In genomic region chr1:182519341-182519740, GRCm38 (mm10) we compare ENCODE assay signal across 12 mouse cellular contexts. TPM values are rescaled to one million over a fixed set of nuclear protein-coding genes. Genes with fewer than 3 reads are reported as not detected.
DNase-seq lines count a peak whose midpoint lies in the region; ATAC-seq and TF ChIP-seq lines count a peak whose summit lies in the region.
"Had no signal": no experiment of that assay in that cellular context is flagged by ENCODE, and none has a peak within 500 bp of the region (broad histone marks: within the 10 kb centered on the region; RNA-seq: fewer than 3 reads in every experiment).

No protein-coding gene starts in this region.

- H3K36me3 ChIP-seq in lung, embryonic 14.5 days (ENCODE audit: insufficient read depth): peaks cover 8% of the 10 kb centered on the region; the same call in 1 of the 2 replicates
- H3K36me3 ChIP-seq in embryonic facial prominence, embryonic 10.5 days (replicated peaks): peaks cover 12% of the 10 kb centered on the region
- no peaks in the 10 kb centered on the region for H3K36me3 ChIP-seq in heart, embryonic 15.5 days
- no peaks in the 10 kb centered on the region for H3K36me3 ChIP-seq in macrophage (ENCODE audit: inconsistent target)
- no peaks in the 10 kb centered on the region for H3K36me3 ChIP-seq in hindbrain, postnatal 0 days (ENCODE audit: insufficient read depth, low read length)

- H3K9me3 ChIP-seq in lung, embryonic 14.5 days (ENCODE audit: low read depth, low read length): no peaks in the 10 kb centered on the region
- H3K9me3 ChIP-seq in embryonic facial prominence, embryonic 10.5 days: no peaks in the 10 kb centered on the region
- no peaks in the 10 kb centered on the region for H3K9me3 ChIP-seq in heart, embryonic 15.5 days (replicated peaks)
- no peaks in the 10 kb centered on the region for H3K9me3 ChIP-seq in hindbrain, postnatal 0 days (ENCODE audit: low read length)

- no peak overlapping the region; the same call in 1 of the 2 replicates for H3K4me2 ChIP-seq in lung, embryonic 14.5 days
- peak overlapping the region; percentile 46 for H3K4me2 ChIP-seq in heart, embryonic 15.5 days
- H3K4me2 ChIP-seq in hindbrain, postnatal 0 days (ENCODE audit: low read depth, low read length): no peak overlapping the region

- peaks cover 18% of the 10 kb centered on the region for H3K4me1 ChIP-seq in lung, embryonic 14.5 days (ENCODE audit: insufficient read depth)
- H3K4me1 ChIP-seq in embryonic facial prominence, embryonic 10.5 days: peaks cover 55% of the 10 kb centered on the region
- H3K4me1 ChIP-seq in heart, embryonic 15.5 days (replicated peaks): peaks cover 49% of the 10 kb centered on the region
- peaks cover 12% of the 10 kb centered on the region for H3K4me1 ChIP-seq in hindbrain, postnatal 0 days (ENCODE audit: insufficient read depth, low read length)

- H3K9ac ChIP-seq in lung, embryonic 14.5 days: no peak overlapping the region
- no peak overlapping the region for H3K9ac ChIP-seq in heart, embryonic 15.5 days
- no peak overlapping the region for H3K9ac ChIP-seq in hindbrain, postnatal 0 days (replicated peaks; ENCODE audit: low read length)

- peak overlapping the region; percentile 78; the same call in 1 of the 2 replicates for H3K27ac ChIP-seq in lung, embryonic 14.5 days (ENCODE audit: low read depth)
- H3K27ac ChIP-seq in embryonic facial prominence, embryonic 10.5 days (replicated peaks): peak overlapping the region; percentile 79; the same call in 1 of the 2 replicates
- H3K27ac ChIP-seq in heart, embryonic 15.5 days: peak overlapping the region; percentile 83
- H3K27ac ChIP-seq in macrophage: peak overlapping the region; percentile 48
- no peak overlapping the region for H3K27ac ChIP-seq in hindbrain, postnatal 0 days

- 66% methylated on average over 5 of the region's 5 CpGs for WGBS in lung, embryonic 14.5 days
- WGBS in embryonic facial prominence, embryonic 10.5 days: 74% methylated on average over 5 of the region's 5 CpGs
- 49% methylated on average over 5 of the region's 5 CpGs for WGBS in heart, embryonic 15.5 days
- WGBS in macrophage (ENCODE audit: missing documents): 85% methylated on average over 5 of the region's 5 CpGs
- WGBS in hindbrain, postnatal 0 days: 67% methylated on average over 5 of the region's 5 CpGs

- H3K27me3 ChIP-seq in lung, embryonic 14.5 days (ENCODE audit: insufficient read depth, low read length): no peaks in the 10 kb centered on the region
- peaks cover 19% of the 10 kb centered on the region for H3K27me3 ChIP-seq in embryonic facial prominence, embryonic 10.5 days (replicated peaks; ENCODE audit: low read depth, poor library complexity, severe bottlenecking)
- H3K27me3 ChIP-seq in heart, embryonic 15.5 days: no peaks in the 10 kb centered on the region
- no peaks in the 10 kb centered on the region; the same call in 1 of the 2 replicates for H3K27me3 ChIP-seq in hindbrain, postnatal 0 days (ENCODE audit: insufficient read depth, low read length)

- H3K4me3 ChIP-seq in lung, embryonic 14.5 days (ENCODE audit: low read depth, low read length): no peak overlapping the region
- no peak overlapping the region for H3K4me3 ChIP-seq in embryonic facial prominence, embryonic 10.5 days
- H3K4me3 ChIP-seq in heart, embryonic 15.5 days: no peak overlapping the region
- H3K4me3 ChIP-seq in macrophage (ENCODE audit: inconsistent target): no peak overlapping the region
- no peak overlapping the region for H3K4me3 ChIP-seq in hindbrain, postnatal 0 days (ENCODE audit: low read length)

- peaks cover 28% of the 10 kb centered on the region for H3K79me2 ChIP-seq in macrophage (ENCODE audit: inconsistent target)

- no peak for DNase-seq in lung, embryonic 14.5 days
- DNase-seq in lung, postnatal 4 days: no peak
- DNase-seq in embryonic facial prominence, embryonic 10.5 days (ENCODE audit: low spot score): no peak
- no peak for DNase-seq in urinary bladder, adult 18-20 months (ENCODE audit: low spot score in 2 of 2)
- DNase-seq in hindbrain, postnatal 0 days (ENCODE audit: low spot score): no peak
- DNase-seq: cerebellum, postnatal 36 days; right cerebral cortex, postnatal 25 days had no signal

- no peak for ATAC-seq in lung, embryonic 14.5 days (ENCODE audit: insufficient read depth)
- ATAC-seq in heart, embryonic 15.5 days (replicated peaks; ENCODE audit: insufficient number of reproducible peaks, insufficient read depth, low FRiP score, low read depth): no peak
- no peak for ATAC-seq in hindbrain, postnatal 0 days
- ATAC-seq: forebrain, embryonic 14.5 days had no signal

- no peak for TF ChIP-seq CTCF in lung, embryonic 14.5 days (IDR thresholded peaks at IDR 0.05; ENCODE audit: low read depth)
- TF ChIP-seq CTCF in hindbrain, postnatal 0 days (IDR thresholded peaks at IDR 0.05; ENCODE audit: low read depth): no peak

RNA-seq across cellular contexts. Expression of gene Capn2, which starts 1.9 kb away (rescaled TPM):
- polyA plus RNA-seq in lung, embryonic 14.5 days (2014; fragmentation: Nextera tagmentation; extraction: Ambion mirVana): 116 and 117 TPM in 2 replicates
- polyA plus RNA-seq in embryonic facial prominence, embryonic 10.5 days (2016; fragmentation: Nextera tagmentation; extraction: Ambion mirVana): 75.1 and 84.8 TPM in 2 replicates
- polyA plus RNA-seq in heart, embryonic 15.5 days (2015; fragmentation: Nextera tagmentation; extraction: Ambion mirVana): 84.9 and 94.3 TPM in 2 replicates
- total RNA-seq in macrophage (2018; cell fraction: chromatin; rRNA removed): 100 to 1,000 TPM in 21 of 26 experiments, 10 to 100 TPM in 5; 84.5 to 828 (median 165) TPM
- 100 to 1,000 TPM in 25 of 26 experiments, 10 to 100 TPM in 1; 96.0 to 197 (median 120) TPM for total RNA-seq in macrophage (2018; cell fraction: cytosol; rRNA removed)
- total RNA-seq in macrophage (2018; cell fraction: nucleus; rRNA removed): 100 to 1,000 TPM in 17 of 26 experiments, 10 to 100 TPM in 9; 65.4 to 316 (median 105) TPM
- polyA plus RNA-seq in macrophage (2018): 94.4 to 189 TPM (median 167 TPM) in 3 replicates
- total RNA-seq in hindbrain, postnatal 0 days (2014; rRNA removed): 79.7 and 87.2 TPM in 2 replicates
- 82.2 and 83.7 TPM in 2 replicates for polyA plus RNA-seq in hindbrain, postnatal 0 days (2015; fragmentation: Nextera tagmentation; extraction: Ambion mirVana)

RNA-seq across cellular contexts. Expression of gene Capn8, which starts 45.5 kb away (rescaled TPM):
- not detected in 2 replicates for polyA plus RNA-seq in lung, embryonic 14.5 days (2014; fragmentation: Nextera tagmentation; extraction: Ambion mirVana)
- not detected in 2 replicates for polyA plus RNA-seq in embryonic facial prominence, embryonic 10.5 days (2016; fragmentation: Nextera tagmentation; extraction: Ambion mirVana)
- polyA plus RNA-seq in heart, embryonic 15.5 days (2015; fragmentation: Nextera tagmentation; extraction: Ambion mirVana): not detected in 2 replicates
- not detected for total RNA-seq in macrophage (2018; cell fraction: chromatin; rRNA removed)
- under 1 TPM in 1 of 26 experiments, not detected in 25; 0.05 TPM for total RNA-seq in macrophage (2018; cell fraction: cytosol; rRNA removed)
- under 1 TPM in 1 of 26 experiments, not detected in 25; 0.24 TPM for total RNA-seq in macrophage (2018; cell fraction: nucleus; rRNA removed)
- not detected in 3 replicates for polyA plus RNA-seq in macrophage (2018)
- total RNA-seq in hindbrain, postnatal 0 days (2014; rRNA removed): not detected in 2 replicates
- polyA plus RNA-seq in hindbrain, postnatal 0 days (2015; fragmentation: Nextera tagmentation; extraction: Ambion mirVana): not detected in 2 replicates
- total RNA-seq: hematopoietic stem cell, adult 5-6 weeks had no signal
- polyA plus RNA-seq: neural tube, embryonic 14.5 days had no signal
